Mouse (Mus musculus) heart, postnatal 0 days (tissue): ENCODE data around the gene Gpr162. TPM values are rescaled to one million over a fixed set of nuclear protein-coding genes. Genes with fewer than 3 reads are reported as not detected.
"Not testable (repeated sequence)": the region's sequence is repeated elsewhere in the genome, so short reads cannot be mapped to it uniquely, and the experiment has no call there.

Experiments used
- ATAC-seq: fragments of 200-750 bp; cut with Nextera tagmentation; 2 replicates; pipeline ENCODE4 v1.8.0; 2017; ENCODE audit warnings: low read depth, moderate number of reproducible peaks, moderate library complexity; ENCODE audit not compliant: insufficient read depth
- DNase-seq: peaks from one replicate; pipeline ENCODE4 v3.0.0-alpha.2; 2016; ENCODE audit warnings: low spot score
- H3K27ac ChIP-seq: fragments of 300-500 bp; sonication (generic); 2 replicates; pipeline ENCODE4 v1.5.1; 2014; ENCODE audit warnings: low read depth, mild to moderate bottlenecking
- H3K27me3 ChIP-seq: fragments of 300-500 bp; sonication (generic); 2 replicates; pipeline ENCODE4 v1.6.1; 2014; ENCODE audit warnings: low read length, mixed read lengths; ENCODE audit not compliant: control insufficient read depth, insufficient read depth
- H3K36me3 ChIP-seq: fragments of 300-500 bp; sonication (generic); replicated peaks from 2 replicates; pipeline ENCODE4 v1.6.1; 2014; ENCODE audit warnings: low read length, mixed read lengths; ENCODE audit not compliant: control insufficient read depth, insufficient read depth
- H3K4me1 ChIP-seq: fragments of 300-500 bp; sonication (generic); 2 replicates; pipeline ENCODE4 v1.6.1; 2014; ENCODE audit warnings: antibody characterized with exemption; ENCODE audit not compliant: control insufficient read depth, insufficient read depth
- H3K4me2 ChIP-seq: fragments of 300-500 bp; sonication (generic); 2 replicates; pipeline ENCODE4 v1.6.1; 2014; ENCODE audit warnings: low read depth, mild to moderate bottlenecking, low read length, moderate library complexity
- H3K4me3 ChIP-seq: fragments of 300-500 bp; sonication (generic); 2 replicates; pipeline ENCODE4 v1.5.1; 2014; ENCODE audit warnings: low read depth, low read length
- H3K9ac ChIP-seq: fragments of 300-500 bp; sonication (generic); replicated peaks from 2 replicates; pipeline ENCODE4 v1.6.1; 2014; ENCODE audit warnings: low read depth, low read length, mixed read lengths
- H3K9me3 ChIP-seq: fragments of 300-500 bp; sonication (generic); replicated peaks from 2 replicates; pipeline ENCODE4 v1.6.1; 2016; ENCODE audit warnings: low read length; ENCODE audit not compliant: control insufficient read depth
- CTCF ChIP-seq: IDR thresholded peaks from 2 replicates; pipeline ENCODE4 v1.5.1; 2016; ENCODE audit warnings: antibody characterized with exemption, control low read depth, low read depth
- EP300 ChIP-seq: IDR thresholded peaks from 2 replicates; pipeline ENCODE4 v1.6.1; 2016; ENCODE audit warnings: antibody characterized with exemption, low read depth
- WGBS: fragments of 180-500 bp; shearing (Covaris S2); extraction: QIAGEN DNeasy Blood & Tissue Kit; methylation state at CpG from one replicate; pipeline ENCODE4 v1.1.7; 2014; 5-methylcytosine and 5-hydroxymethylcytosine counted together
- polyA plus RNA-seq: library from polyadenylated mRNA; unstranded; fragments of >200 nt; fragmentation: Nextera tagmentation; extraction: Ambion mirVana; gene quantifications from 2 replicates; pipeline ENCODE4 v1.2.1, GENCODE M21; 2015
- total RNA-seq: library from RNA; depleted of rRNA; stranded (reverse); fragments of >200 nt; gene quantifications from 2 replicates; pipeline ENCODE4 v1.2.3, GENCODE M21; 2014; ENCODE audit warnings: low replicate concordance

Gene Gpr162
- total and polyA plus RNA-seq, 2 experiments from 2014 or later, result 1.5 to 2.9 TPM

DNA sequence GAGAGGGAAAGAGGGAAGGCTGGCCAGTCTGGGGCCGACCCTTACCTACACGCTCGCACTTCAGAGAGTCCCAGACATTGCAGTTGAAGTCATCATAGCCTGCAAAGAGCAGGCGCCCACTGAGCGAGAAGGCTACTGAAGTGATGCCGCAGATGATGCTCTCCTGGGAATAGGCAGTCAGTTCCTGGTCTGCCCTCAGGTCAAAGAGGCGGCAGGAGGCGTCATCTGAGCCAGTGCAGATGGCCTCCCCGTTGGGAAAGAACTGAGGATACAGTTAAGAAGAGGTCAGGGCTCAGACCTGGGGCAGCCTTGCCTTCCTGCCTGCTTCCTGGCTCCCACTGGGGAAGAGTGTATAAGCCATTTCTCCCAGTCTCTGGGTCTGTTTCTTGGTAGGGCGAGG, 28.3 kb downstream of the Gpr162 start:
- no peaks in the 10 kb centered on the region for H3K9me3 ChIP-seq
- H3K4me1 ChIP-seq, result peaks cover 21% of the 10 kb centered on the region
- H3K4me3 ChIP-seq, result no peak overlapping the region
- H3K27ac ChIP-seq, result no peak overlapping the region
- ATAC-seq (no peak), DNase-seq (no peak)
- H3K4me2 ChIP-seq, result no peak overlapping the region
- no peak for TF ChIP-seq CTCF
- TF ChIP-seq EP300, result no peak
- H3K36me3 ChIP-seq, result peaks cover 25% of the 10 kb centered on the region
- H3K27me3 ChIP-seq, result 0 out of 2 replicates have a peak, but pooled peaks cover 3% of the 10 kb centered on the region
- WGBS, result 56% methylated on average over 10 of the region's 10 CpGs
- H3K9ac ChIP-seq, result no peak overlapping the region

GRCm38 (mm10) chr6:124834512-124835081, 29.2 kb downstream of the Gpr162 start:
- no peak for TF ChIP-seq EP300
- TF ChIP-seq CTCF, result no peak
- no peak for ATAC-seq

GRCm38 (mm10) chr6:124831649-124832048, 32.1 kb downstream of the Gpr162 start:
- Histone ChIP-seq H3K36me3 (peaks cover 29% of the 10 kb centered on the region), H3K9ac (no peak overlapping the region), H3K4me3 (no peak overlapping the region), H3K4me1 (peaks cover 18% of the 10 kb centered on the region), H3K27ac (no peak overlapping the region), H3K9me3 (no peaks in the 10 kb centered on the region), H3K4me2 (no peak overlapping the region), H3K27me3 (no peaks in the 10 kb centered on the region)
- DNase-seq (no peak), ATAC-seq (no peak)
- no peak for TF ChIP-seq EP300
- TF ChIP-seq CTCF, result no peak
- WGBS, result 91% methylated on average over 8 of the region's 8 CpGs

More at GRCm38 (mm10) chr6:124834512-124835081, 29.2 kb downstream of the Gpr162 start:
- 0 out of 2 replicates have a peak, but pooled peaks cover 3% of the 10 kb centered on the region for H3K27me3 ChIP-seq
- H3K4me2 ChIP-seq, result no peak overlapping the region
- H3K4me3 ChIP-seq, result no peak overlapping the region
- 80% methylated on average over 6 of the region's 6 CpGs for WGBS
- H3K4me1 ChIP-seq, result peaks cover 18% of the 10 kb centered on the region
- no peaks in the 10 kb centered on the region for H3K9me3 ChIP-seq
- peaks cover 25% of the 10 kb centered on the region for H3K36me3 ChIP-seq
- H3K27ac ChIP-seq, result no peak overlapping the region
- no peak overlapping the region for H3K9ac ChIP-seq
- no peak for DNase-seq

DNA sequence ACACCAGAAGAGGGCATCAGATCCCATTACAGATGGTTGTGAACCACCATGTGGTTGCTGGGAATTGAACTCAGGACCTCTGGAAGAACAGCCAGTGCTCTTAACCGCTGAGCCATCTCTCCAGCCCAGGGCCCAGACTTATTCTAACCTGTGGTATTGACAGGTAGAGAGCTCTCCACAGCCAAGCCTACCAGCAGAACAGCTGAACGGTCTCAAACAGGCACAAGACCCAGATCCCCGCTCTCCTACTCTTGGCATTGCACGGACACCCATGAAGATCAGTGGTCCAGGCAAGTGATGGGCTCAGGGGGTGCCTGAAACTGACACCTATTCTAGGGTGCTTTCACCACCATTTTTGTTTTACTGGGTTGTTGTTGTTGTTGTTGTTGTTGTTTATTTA, 32.6 kb downstream of the Gpr162 start:
- ATAC-seq, H3K27me3 ChIP-seq, H3K9me3 ChIP-seq, H3K9ac ChIP-seq, DNase-seq, H3K27ac ChIP-seq: not testable (repeated sequence)
- H3K4me2 ChIP-seq, result peak overlapping the region; percentile 92; the same call in 1 of the 2 replicates
- peaks cover 31% of the 10 kb centered on the region for H3K36me3 ChIP-seq
- H3K4me1 ChIP-seq, result peaks cover 18% of the 10 kb centered on the region
- 96% methylated on average over 4 of the region's 4 CpGs for WGBS
- H3K4me3 ChIP-seq, result peak overlapping the region; percentile 72; the same call in 1 of the 2 replicates

- Histone ChIP-seq H3K9me3 (no peaks in the 10 kb centered on the region), H3K4me2 (peak overlapping the region; percentile 92), H3K27ac (peak overlapping the region; percentile 96), H3K9ac (peak overlapping the region; percentile 73), H3K4me1 (peaks cover 18% of the 10 kb centered on the region), H3K4me3 (peak overlapping the region; percentile 72), H3K27me3 (no peaks in the 10 kb centered on the region), H3K36me3 (peaks cover 42% of the 10 kb centered on the region)
- DNase-seq (peak; percentile 98), ATAC-seq (peak; percentile 81)
- WGBS, result under 1% methylated on average over 38 of the region's 38 CpGs
- TF ChIP-seq CTCF, result no peak
- TF ChIP-seq EP300, result peak; percentile 33; the same call in 1 of the 2 replicates
Observed at GRCm38 (mm10) chr6:124829799-124830700, 33.7 kb downstream of the Gpr162 start.
